Mouse (Mus musculus) lung, adult 2 months (tissue): ENCODE results near the gene Galk1. TPM values are rescaled to one million over a fixed set of nuclear protein-coding genes. Genes with fewer than 3 reads are reported as not detected.
A peak's percentile ranks its signal among the peaks of the same experiment; 100 is the strongest.

ENCODE experiments used
- DNase-seq: peaks from one replicate; pipeline ENCODE4 v3.0.0; 2022
- H3K4me1 ChIP-seq: fragments of 200-500 bp; 2 replicates; pipeline ENCODE4 v1.6.1; 2011; ENCODE audit warnings: low read length; ENCODE audit not compliant: control insufficient read depth, insufficient read depth
- H3K4me3 ChIP-seq: fragments of 200-500 bp; replicated peaks from 2 replicates; pipeline ENCODE3; 2011; ENCODE audit warnings: low read depth, mild to moderate bottlenecking, control low read depth, low read length; ENCODE audit errors: extremely low read depth
- CTCF ChIP-seq: fragments of 200-500 bp; IDR thresholded peaks from 2 replicates; pipeline ENCODE4 v1.5.1; 2011; ENCODE audit warnings: mild to moderate bottlenecking, low read length, control low read depth; ENCODE audit not compliant: insufficient read depth
- POLR2A ChIP-seq: fragments of 200-500 bp; IDR thresholded peaks from 2 replicates; pipeline ENCODE4 v1.6.1; 2011; ENCODE audit warnings: low read depth, mild to moderate bottlenecking, control low read depth, low read length, borderline replicate concordance; ENCODE audit errors: extremely low read depth
- WGBS: fragments of 180-500 bp; shearing (Covaris S2); methylation state at CpG from one replicate; pipeline ENCODE4 v1.1.7; 2018; 5-methylcytosine and 5-hydroxymethylcytosine counted together
- polyA plus RNA-seq: library from polyadenylated mRNA; depleted of rRNA; stranded (reverse); fragments of >200 nt; gene quantifications from 2 replicates; pipeline ENCODE4 v1.2.3, GENCODE M21; 2012

The Galk1 gene
- polyA plus RNA-seq, 1 experiment = 49.5 TPM

- Histone ChIP-seq H3K4me1 (no peaks in the 10 kb centered on the region), H3K4me3 (no peak overlapping the region)
- TF ChIP-seq POLR2A (no peak), CTCF (no peak)
- WGBS = 82% methylated on average over 8 of the region's 8 CpGs
- DNase-seq = no peak
These were observed 29.2 kb downstream of the Galk1 start for GRCm38 (mm10) chr11:115983291-115983690.

DNA sequence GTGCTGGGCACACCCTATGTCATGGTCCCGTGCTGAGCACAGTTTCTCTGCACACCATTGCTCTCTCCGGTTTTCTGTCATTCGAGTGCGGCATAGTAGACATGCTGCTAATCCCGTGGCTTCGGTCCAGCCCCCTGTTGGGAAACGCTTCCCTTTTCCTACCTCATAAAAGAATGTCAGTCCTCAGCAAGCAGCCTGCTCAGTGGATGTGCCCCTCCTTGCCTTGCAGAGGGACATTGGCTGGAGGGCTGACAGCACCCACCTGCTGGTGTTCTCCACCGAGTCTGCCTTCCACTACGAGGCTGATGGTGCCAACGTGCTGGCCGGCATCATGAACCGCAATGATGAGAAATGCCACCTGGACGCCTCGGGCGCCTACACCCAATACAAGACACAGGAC, 30.0 kb downstream of the Galk1 start:
- DNase-seq = no peak
- WGBS = 85% methylated on average over 15 of the region's 15 CpGs
- TF ChIP-seq CTCF = no peak
- TF ChIP-seq POLR2A = no peak
- no peak overlapping the region for H3K4me3 ChIP-seq
- no peaks in the 10 kb centered on the region for H3K4me1 ChIP-seq

GRCm38 (mm10) chr11:115975544-115975943, 37.0 kb downstream of the Galk1 start:
- H3K4me1 ChIP-seq = peaks cover 5% of the 10 kb centered on the region; the same call in 1 of the 2 replicates
- DNase-seq = no peak
- WGBS = 29% methylated on average over 12 of the region's 12 CpGs
- H3K4me3 ChIP-seq = no peak overlapping the region
- TF ChIP-seq CTCF = no peak
- TF ChIP-seq POLR2A = no peak

- peaks cover 5% of the 10 kb centered on the region; the same call in 1 of the 2 replicates for H3K4me1 ChIP-seq
- TF ChIP-seq POLR2A = no peak
- no peak for TF ChIP-seq CTCF
- WGBS = 4% methylated on average over 18 of the region's 18 CpGs
- H3K4me3 ChIP-seq = peak overlapping the region; percentile 31
- DNase-seq = peak; percentile 54
These were observed 37.5 kb downstream of the Galk1 start for GRCm38 (mm10) chr11:115975083-115975420.

DNA sequence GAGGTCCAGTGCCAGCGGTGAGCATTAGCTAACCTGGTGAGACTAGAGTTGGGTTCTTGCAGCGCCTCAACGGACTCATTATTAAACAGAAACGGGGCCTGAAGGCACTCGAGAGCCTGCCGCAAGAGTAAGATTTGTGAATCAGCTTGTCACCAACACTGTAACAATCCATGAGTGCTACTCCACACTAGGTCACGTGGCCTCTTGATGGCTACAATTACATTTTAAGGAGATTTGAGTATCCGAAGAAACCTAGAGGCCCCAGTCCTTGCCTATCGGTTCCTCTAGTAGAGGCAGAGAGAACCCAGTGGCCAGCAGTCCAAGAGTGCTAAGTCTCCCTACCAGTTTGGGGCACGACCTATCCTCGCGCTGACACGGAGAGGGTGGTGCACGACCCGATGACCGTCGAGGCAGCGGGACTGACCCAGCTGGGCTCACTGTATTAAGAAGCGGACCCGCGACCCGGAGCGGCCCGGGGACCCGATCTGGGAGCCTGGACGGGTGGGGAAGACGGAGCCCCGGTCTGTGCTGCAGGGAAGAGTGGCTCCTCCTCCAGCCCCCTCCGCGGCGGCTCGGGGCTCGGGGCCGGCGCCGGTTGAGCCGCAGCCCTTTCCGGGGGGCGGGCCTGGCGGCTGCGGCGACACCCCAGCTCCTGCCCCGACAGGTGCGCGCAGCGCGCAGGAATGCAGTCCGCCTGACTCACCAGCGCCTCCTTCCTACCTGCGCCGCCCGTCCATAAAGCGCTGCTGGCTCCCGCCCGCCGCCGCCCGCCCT, 38.0 kb downstream of the Galk1 start, which contains the start of gene Itgb4:
Gene Itgb4, plus strand, starts transcription at position 401 of the 774 bp plus-strand sequence.
- H3K4me3 ChIP-seq = peak within 1 kb of the TSS; percentile 53
- WGBS = 10% methylated on average over 58 of the region's 58 CpGs
- peak; percentile 64 for DNase-seq
- TF ChIP-seq POLR2A (no peak), CTCF (no peak)
- peaks cover 5% of the 10 kb centered on the region; the same call in 1 of the 2 replicates for H3K4me1 ChIP-seq

DNA sequence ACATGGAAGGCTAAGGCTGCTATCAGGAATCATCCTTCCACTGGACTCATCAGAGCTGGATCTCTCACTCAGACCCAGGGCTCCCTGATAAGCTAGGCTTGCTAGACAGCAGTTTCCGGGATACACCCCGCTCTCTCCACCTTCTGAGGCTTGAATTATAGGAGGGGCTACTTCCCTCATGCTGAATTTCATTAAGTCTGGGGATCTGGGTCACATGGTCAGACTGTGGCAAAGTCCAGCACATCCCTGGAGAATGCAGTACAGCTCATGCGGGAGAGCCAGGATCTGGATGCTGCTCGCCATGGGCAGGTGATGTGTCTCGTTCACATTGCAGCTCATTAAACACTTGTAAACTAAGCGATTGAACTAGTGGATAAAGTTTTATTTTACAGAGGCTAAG, 41.5 kb downstream of the Galk1 start:
- peaks cover 5% of the 10 kb centered on the region; the same call in 1 of the 2 replicates for H3K4me1 ChIP-seq
- no peak for DNase-seq
- H3K4me3 ChIP-seq = no peak overlapping the region
- TF ChIP-seq CTCF (no peak), POLR2A (no peak)
- 77% methylated on average over 6 of the region's 6 CpGs for WGBS

GRCm38 (mm10) chr11:115970006-115970673, 42.4 kb downstream of the Galk1 start:
- WGBS = 52% methylated on average over 15 of the region's 15 CpGs
- DNase-seq = no peak
- no peak for TF ChIP-seq POLR2A
- no peak for TF ChIP-seq CTCF
- peaks cover 8% of the 10 kb centered on the region for H3K4me1 ChIP-seq
- no peak overlapping the region for H3K4me3 ChIP-seq

DNA sequence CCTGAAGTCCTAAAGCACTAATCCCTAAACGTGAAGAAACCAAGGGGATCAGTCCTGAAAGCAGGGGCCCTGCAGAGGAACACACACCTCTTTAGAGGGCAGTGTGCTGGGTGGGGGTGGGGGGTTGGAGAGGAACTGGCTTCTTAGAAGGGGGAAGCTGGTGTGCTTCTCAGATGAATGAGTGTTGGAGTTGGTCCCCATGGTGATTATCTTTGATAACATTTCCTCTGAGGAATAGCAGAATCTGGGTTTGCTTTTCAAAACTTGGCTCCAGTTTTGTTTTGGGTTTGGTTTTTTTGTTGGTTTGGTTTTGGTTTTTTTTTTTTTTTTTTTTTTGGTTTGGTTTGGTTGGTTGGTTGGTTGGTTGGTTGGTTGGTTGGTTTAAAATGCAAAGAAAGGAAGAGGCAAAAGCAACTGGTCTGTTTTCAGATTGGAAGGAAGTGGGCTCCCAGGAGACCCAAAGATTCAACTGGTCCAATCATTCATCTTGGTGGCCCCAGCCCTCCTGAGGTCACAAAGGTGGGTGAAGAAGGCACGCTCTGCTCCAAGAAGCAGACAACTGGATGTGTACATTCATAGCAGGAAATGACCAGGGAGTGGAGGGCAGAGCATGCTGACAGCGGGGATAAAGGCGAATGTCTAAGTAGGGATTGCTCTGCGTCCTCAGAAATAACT, 43.7 kb downstream of the Galk1 start:
- DNase-seq = no peak
- 62% methylated on average over 5 of the region's 5 CpGs for whole genome bisulfite sequencing
- Histone ChIP-seq H3K4me3 (no peak overlapping the region), H3K4me1 (peaks cover 10% of the 10 kb centered on the region)
- TF ChIP-seq POLR2A = no peak
- TF ChIP-seq CTCF = no peak

DNA sequence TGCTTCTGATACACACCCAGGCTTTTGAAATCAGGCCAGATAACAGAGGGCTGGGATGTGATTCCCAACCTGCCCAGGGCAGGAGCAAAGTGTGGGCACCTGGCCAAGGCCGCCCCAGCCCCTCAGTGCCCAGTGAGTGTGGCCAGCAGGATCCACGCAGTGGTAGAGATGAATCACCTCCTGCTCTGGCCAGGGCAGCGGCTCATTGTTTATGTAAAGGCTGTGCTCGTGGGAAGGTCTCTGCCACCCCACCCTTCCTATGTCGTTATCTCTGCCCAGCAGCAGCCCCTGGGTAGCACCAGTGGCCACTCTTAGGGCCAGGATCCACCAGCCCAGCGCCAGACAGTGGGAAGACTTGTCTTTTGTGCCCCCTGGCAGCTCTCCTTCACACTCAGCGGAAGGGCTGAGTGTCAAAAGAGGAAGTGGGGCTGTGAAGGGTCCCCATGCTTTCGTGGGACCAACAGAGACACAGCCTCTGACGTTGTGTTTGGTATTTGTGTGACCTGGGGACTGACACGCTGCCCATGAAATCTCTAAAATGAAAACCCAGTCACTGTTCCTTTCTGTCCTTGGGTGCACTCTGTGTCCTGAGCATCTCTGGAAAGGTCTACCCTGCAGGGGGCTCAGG, 47.4 kb downstream of the Galk1 start:
- DNase-seq = peak; percentile 56
- H3K4me1 ChIP-seq = peaks cover 10% of the 10 kb centered on the region
- TF ChIP-seq CTCF = no peak
- TF ChIP-seq POLR2A = no peak
- WGBS = 46% methylated on average over 10 of the region's 10 CpGs
- no peak overlapping the region for H3K4me3 ChIP-seq
